Mouse (Mus musculus): ENCODE results near the gene Tll1. TPM values are rescaled to one million over a fixed set of nuclear protein-coding genes. Genes with fewer than 3 reads are reported as not detected.

The Tll1 gene
- polyA plus RNA-seq, 1 experiment from 2014 or later = 1.7 TPM

DNA sequence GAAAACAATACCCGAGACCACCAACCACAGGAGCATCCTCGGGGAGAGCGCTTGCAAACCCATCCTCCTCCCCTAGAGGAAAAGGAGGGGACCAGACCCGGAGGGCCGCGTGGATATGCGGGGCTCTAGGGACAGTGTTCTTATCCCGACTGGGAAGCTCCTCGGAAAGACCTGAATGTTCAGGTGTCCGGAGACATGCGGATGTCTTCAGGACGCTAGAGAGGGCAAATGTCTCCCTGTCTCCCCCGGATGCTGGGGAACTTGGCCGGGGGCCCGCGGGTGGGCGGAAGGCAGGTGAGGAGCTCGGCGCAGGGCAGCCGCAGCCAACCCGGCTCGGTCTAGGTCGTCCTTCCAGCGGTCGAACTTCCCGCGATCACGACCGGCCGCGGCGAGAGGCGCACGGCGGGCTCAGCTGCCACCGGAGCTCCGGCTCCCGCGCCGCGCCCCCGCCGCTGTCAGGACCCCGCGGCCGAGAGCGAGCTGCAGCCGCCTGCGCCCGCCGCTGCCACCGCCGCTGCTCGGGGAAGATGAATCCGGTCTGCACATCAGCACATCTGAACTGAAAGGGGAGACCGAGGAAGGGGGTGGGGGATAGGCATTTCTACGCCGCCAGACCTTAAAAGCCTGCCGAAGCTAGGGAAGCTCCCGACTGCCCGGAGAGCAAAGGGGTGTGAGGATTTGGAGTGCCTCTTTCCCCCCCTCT, 599 bp downstream of the Tll1 start:
- ATAC-seq (ENCODE audit: insufficient number of reproducible peaks, low FRiP score, low TSS enrichment, low read depth) (peak; percentile 36), DNase-seq (ENCODE audit: low spot score) (peak; percentile 64)
- Histone ChIP-seq H3K27ac (replicated peaks; ENCODE audit: low read depth, low read length) (no peak overlapping the region), H3K4me1 (ENCODE audit: control insufficient read depth, insufficient read depth, low read length) (peaks cover 5% of the 10 kb centered on the region), H3K4me2 (ENCODE audit: low read depth, severe bottlenecking) (peak overlapping the region; percentile 94), H3K9me3 (ENCODE audit: control insufficient read depth, low read length) (no peaks in the 10 kb centered on the region), H3K9ac (ENCODE audit: low read length) (peak overlapping the region; percentile 61), H3K4me3 (ENCODE audit: low read depth, low read length) (peak overlapping the region; percentile 57), H3K27me3 (ENCODE audit: control insufficient read depth, insufficient read depth, low read length) (peaks cover 4% of the 10 kb centered on the region; the same call in 1 of the 2 replicates), H3K36me3 (ENCODE audit: control insufficient read depth, insufficient read depth, low read length) (no peaks in the 10 kb centered on the region)
- under 1% methylated on average over 61 of the region's 61 CpGs for WGBS

DNA sequence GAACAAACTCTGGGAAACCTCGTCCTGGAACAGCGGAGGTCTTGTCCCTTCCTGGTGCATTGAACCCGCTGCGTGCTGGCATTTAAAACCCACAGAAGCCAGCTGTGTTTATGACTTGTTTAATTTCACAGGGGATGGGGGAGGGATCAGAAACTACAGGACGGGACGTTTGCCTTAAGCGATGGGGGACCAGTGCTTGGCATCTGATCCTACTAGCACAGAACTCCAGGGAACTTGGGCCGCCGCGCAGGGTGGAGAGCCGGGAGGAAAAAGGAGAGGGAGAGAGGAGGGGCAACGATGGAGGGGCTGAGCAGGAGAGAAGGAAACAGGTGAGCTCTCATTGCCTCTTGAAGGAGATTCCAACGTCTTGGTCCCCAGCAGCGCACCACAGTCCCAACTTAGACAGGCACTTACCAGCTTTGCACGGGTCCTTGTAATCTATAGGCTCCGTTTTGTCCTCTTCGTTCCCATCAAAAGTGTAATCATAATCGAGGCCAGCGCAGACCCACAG, 1.2 kb downstream of the Tll1 start:
- Histone ChIP-seq H3K27me3 (ENCODE audit: control insufficient read depth, insufficient read depth, low read length) (peaks cover 4% of the 10 kb centered on the region; the same call in 1 of the 2 replicates), H3K4me3 (ENCODE audit: low read depth, low read length) (peak overlapping the region; percentile 57), H3K4me1 (ENCODE audit: control insufficient read depth, insufficient read depth, low read length) (peaks cover 5% of the 10 kb centered on the region), H3K4me2 (ENCODE audit: low read depth, severe bottlenecking) (peak overlapping the region; percentile 94), H3K36me3 (ENCODE audit: control insufficient read depth, insufficient read depth, low read length) (no peaks in the 10 kb centered on the region), H3K9ac (ENCODE audit: low read length) (peak overlapping the region; percentile 61), H3K27ac (replicated peaks; ENCODE audit: low read depth, low read length) (no peak overlapping the region), H3K9me3 (ENCODE audit: control insufficient read depth, low read length) (no peaks in the 10 kb centered on the region)
- WGBS = under 1% methylated on average over 19 of the region's 19 CpGs
- ATAC-seq (ENCODE audit: insufficient number of reproducible peaks, low FRiP score, low TSS enrichment, low read depth) = peak; percentile 62
- peak; percentile 59 for DNase-seq (ENCODE audit: low spot score)

DNA sequence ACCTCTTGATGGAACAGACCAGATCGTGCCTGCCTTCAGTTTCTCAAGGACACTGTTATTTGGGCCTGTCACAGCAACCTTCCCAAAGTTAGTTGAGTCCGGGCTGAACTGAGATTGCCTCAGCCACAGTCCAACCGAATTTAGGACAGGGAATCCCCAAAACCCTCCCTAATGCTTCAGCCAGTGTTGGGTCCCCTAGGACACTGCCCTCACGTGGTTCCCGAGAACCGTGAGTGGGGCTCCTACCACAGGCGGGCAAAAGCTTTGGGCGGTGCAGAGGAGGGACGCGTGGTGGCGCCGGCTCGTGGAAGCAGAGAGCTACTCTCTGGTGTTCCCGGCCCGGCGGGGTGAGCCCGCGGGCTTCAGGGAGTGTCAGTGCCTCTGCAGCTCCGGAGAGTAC, 1.9 kb downstream of the Tll1 start:
- 1% methylated on average over 19 of the region's 19 CpGs for WGBS
- H3K9me3 ChIP-seq (ENCODE audit: control insufficient read depth, low read length) = no peaks in the 10 kb centered on the region
- DNase-seq (ENCODE audit: low spot score) (peak; percentile 65), ATAC-seq (ENCODE audit: insufficient number of reproducible peaks, low FRiP score, low TSS enrichment, low read depth) (peak; percentile 46; the same call in 1 of the 2 replicates)
- H3K27ac ChIP-seq (replicated peaks; ENCODE audit: low read depth, low read length) = no peak overlapping the region
- no peaks in the 10 kb centered on the region for H3K36me3 ChIP-seq (ENCODE audit: control insufficient read depth, insufficient read depth, low read length)
- peaks cover 4% of the 10 kb centered on the region; the same call in 1 of the 2 replicates for H3K27me3 ChIP-seq (ENCODE audit: control insufficient read depth, insufficient read depth, low read length)
- peaks cover 5% of the 10 kb centered on the region for H3K4me1 ChIP-seq (ENCODE audit: control insufficient read depth, insufficient read depth, low read length)
- H3K9ac ChIP-seq (ENCODE audit: low read length) = no peak overlapping the region; the same call in 1 of the 2 replicates
- H3K4me3 ChIP-seq (ENCODE audit: low read depth, low read length) = no peak overlapping the region; the same call in 1 of the 2 replicates
- H3K4me2 ChIP-seq (ENCODE audit: low read depth, severe bottlenecking) = peak overlapping the region; percentile 94

DNA sequence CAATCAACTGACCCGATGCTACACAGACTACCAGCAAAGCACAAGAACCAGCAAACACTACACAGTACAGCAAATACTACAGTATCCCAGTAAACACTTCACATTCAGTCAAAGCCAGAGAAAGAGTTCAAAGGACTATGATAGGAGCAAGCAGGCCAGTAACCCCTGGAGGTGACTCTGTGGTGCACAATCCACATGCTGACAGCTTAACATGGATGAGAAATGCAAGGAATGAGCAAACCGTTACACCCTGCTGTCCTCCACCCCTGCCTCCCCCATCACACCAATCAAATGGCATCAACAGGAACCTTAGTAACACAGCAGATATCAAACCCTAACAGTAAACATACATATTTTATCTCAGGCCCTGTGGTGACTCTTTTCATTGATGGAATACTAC, 7.7 kb downstream of the Tll1 start:
- ATAC-seq (ENCODE audit: insufficient number of reproducible peaks, low FRiP score, low TSS enrichment, low read depth) (no peak), DNase-seq (ENCODE audit: low spot score) (no peak)
- H3K4me3 ChIP-seq (ENCODE audit: low read depth, low read length) = no peak overlapping the region
- H3K36me3 ChIP-seq (ENCODE audit: control insufficient read depth, insufficient read depth, low read length) = no peaks in the 10 kb centered on the region
- no peak overlapping the region for H3K4me2 ChIP-seq (ENCODE audit: low read depth, severe bottlenecking)
- no peak overlapping the region for H3K9ac ChIP-seq (ENCODE audit: low read length)
- WGBS = 75% methylated on average over 2 of the region's 2 CpGs
- H3K27ac ChIP-seq (replicated peaks; ENCODE audit: low read depth, low read length) = no peak overlapping the region
- H3K9me3 ChIP-seq (ENCODE audit: control insufficient read depth, low read length) = no peaks in the 10 kb centered on the region
- H3K27me3 ChIP-seq (ENCODE audit: control insufficient read depth, insufficient read depth, low read length) = no peaks in the 10 kb centered on the region
- no peaks in the 10 kb centered on the region for H3K4me1 ChIP-seq (ENCODE audit: control insufficient read depth, insufficient read depth, low read length)

DNA sequence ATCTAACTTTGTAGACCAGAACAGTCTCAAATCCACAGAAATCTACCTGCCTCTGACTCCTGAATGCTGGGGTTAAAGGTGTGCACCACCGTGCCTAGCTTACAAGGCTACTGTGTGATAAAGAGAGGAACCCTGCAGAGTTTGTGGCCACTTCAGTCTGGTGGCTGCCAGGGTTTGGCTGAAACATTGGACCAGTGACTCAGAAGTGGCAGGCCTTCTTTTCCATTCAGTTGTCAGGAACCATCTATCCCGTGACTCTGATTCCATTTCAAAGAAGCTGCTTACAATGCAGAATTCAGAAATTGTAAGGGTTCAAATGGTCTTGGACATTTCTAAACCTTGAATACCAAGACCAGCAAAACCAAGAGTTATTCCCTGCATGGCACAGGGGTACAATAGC, 12.7 kb downstream of the Tll1 start:
- Histone ChIP-seq H3K9ac (ENCODE audit: low read length) (no peak overlapping the region), H3K27me3 (ENCODE audit: control insufficient read depth, insufficient read depth, low read length) (no peaks in the 10 kb centered on the region), H3K9me3 (ENCODE audit: control insufficient read depth, low read length) (no peaks in the 10 kb centered on the region), H3K36me3 (ENCODE audit: control insufficient read depth, insufficient read depth, low read length) (no peaks in the 10 kb centered on the region), H3K4me1 (ENCODE audit: control insufficient read depth, insufficient read depth, low read length) (no peaks in the 10 kb centered on the region), H3K4me2 (ENCODE audit: low read depth, severe bottlenecking) (no peak overlapping the region), H3K27ac (replicated peaks; ENCODE audit: low read depth, low read length) (no peak overlapping the region), H3K4me3 (ENCODE audit: low read depth, low read length) (no peak overlapping the region)
- WGBS = 68% methylated on average over 2 of the region's 2 CpGs
- ATAC-seq (ENCODE audit: insufficient number of reproducible peaks, low FRiP score, low TSS enrichment, low read depth) = no peak
- DNase-seq (ENCODE audit: low spot score) = no peak

DNA sequence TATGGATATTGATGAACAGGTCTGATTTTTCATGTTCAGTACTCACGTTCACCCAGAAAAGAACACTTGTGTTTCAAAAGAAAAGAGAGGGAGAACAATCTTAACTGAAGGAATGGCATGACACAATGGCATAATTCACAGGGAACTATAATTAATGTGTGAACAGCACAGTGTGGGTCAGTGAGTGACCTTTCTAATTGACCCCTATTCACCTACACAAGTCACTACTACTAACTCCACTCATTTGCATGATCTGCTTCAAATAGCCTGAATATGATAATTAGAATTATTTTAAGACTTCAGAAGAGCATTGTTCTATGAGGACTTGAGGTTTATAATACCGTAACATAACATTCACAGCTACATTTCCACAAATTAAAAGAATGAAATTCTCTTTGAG, 18.2 kb downstream of the Tll1 start:
- Histone ChIP-seq H3K9ac (ENCODE audit: low read length) (no peak overlapping the region), H3K4me2 (ENCODE audit: low read depth, severe bottlenecking) (no peak overlapping the region), H3K27me3 (ENCODE audit: control insufficient read depth, insufficient read depth, low read length) (no peaks in the 10 kb centered on the region), H3K4me1 (ENCODE audit: control insufficient read depth, insufficient read depth, low read length) (no peaks in the 10 kb centered on the region), H3K4me3 (ENCODE audit: low read depth, low read length) (no peak overlapping the region), H3K27ac (replicated peaks; ENCODE audit: low read depth, low read length) (no peak overlapping the region), H3K9me3 (ENCODE audit: control insufficient read depth, low read length) (no peaks in the 10 kb centered on the region), H3K36me3 (ENCODE audit: control insufficient read depth, insufficient read depth, low read length) (no peaks in the 10 kb centered on the region)
- 81% methylated on average over 2 of the region's 2 CpGs for WGBS
- ATAC-seq (ENCODE audit: insufficient number of reproducible peaks, low FRiP score, low TSS enrichment, low read depth) (no peak), DNase-seq (ENCODE audit: low spot score) (no peak)

DNA sequence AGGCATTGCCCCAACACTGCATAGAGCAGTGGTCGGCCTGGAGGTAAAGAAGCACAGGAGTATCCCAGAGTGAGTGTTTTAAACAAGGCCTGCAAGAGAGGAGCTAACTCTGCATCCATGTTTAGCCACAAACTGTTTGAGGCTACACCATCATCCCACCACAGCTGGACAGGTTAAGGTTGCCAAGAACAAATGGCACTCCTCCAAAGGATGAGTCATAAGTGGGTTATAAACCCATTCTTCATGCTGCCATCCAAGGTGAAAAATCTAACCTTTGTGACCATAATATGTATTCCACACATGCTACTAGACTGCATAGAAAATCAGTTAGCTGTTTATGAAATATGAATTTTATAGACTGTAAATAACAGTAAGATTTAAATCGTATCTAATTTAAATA, 29.1 kb downstream of the Tll1 start:
- Histone ChIP-seq H3K4me3 (ENCODE audit: low read depth, low read length) (no peak overlapping the region), H3K4me2 (ENCODE audit: low read depth, severe bottlenecking) (no peak overlapping the region), H3K27me3 (ENCODE audit: control insufficient read depth, insufficient read depth, low read length) (no peaks in the 10 kb centered on the region), H3K27ac (replicated peaks; ENCODE audit: low read depth, low read length) (no peak overlapping the region), H3K36me3 (ENCODE audit: control insufficient read depth, insufficient read depth, low read length) (no peaks in the 10 kb centered on the region), H3K9ac (ENCODE audit: low read length) (no peak overlapping the region), H3K4me1 (ENCODE audit: control insufficient read depth, insufficient read depth, low read length) (no peaks in the 10 kb centered on the region), H3K9me3 (ENCODE audit: control insufficient read depth, low read length) (no peaks in the 10 kb centered on the region)
- WGBS = 89% methylated on average over 2 of the region's 2 CpGs
- ATAC-seq (ENCODE audit: insufficient number of reproducible peaks, low FRiP score, low TSS enrichment, low read depth) (no peak), DNase-seq (ENCODE audit: low spot score) (no peak)

DNA sequence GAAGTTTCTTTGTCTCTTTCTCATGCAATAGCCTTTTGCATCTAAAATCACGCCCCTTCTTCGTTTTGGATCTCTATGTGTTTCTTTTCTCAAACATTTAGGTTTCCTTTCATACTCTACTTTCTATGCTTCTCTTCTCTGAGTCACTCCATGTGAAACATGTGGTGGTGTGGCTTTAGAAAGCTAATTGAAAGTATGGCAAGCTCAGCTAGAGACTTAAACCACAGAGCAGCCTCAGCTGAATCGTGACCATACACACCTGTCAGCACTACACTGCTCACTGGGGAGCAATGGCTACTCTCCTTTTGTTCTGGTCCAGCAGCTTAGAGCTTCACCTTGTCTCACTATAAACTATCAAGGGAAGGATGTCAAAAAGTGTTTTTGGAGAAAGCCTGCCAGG, 31.2 kb downstream of the Tll1 start:
- 82% methylated on average over 3 of the region's 3 CpGs for WGBS
- H3K9ac ChIP-seq (ENCODE audit: low read length) = no peak overlapping the region
- no peak for DNase-seq (ENCODE audit: low spot score)

More for the DNA sequence above, 31.2 kb downstream of the Tll1 start:
- Histone ChIP-seq H3K4me3 (ENCODE audit: low read depth, low read length) (no peak overlapping the region), H3K9me3 (ENCODE audit: control insufficient read depth, low read length) (no peaks in the 10 kb centered on the region), H3K27me3 (ENCODE audit: control insufficient read depth, insufficient read depth, low read length) (no peaks in the 10 kb centered on the region), H3K4me1 (ENCODE audit: control insufficient read depth, insufficient read depth, low read length) (no peaks in the 10 kb centered on the region), H3K27ac (replicated peaks; ENCODE audit: low read depth, low read length) (no peak overlapping the region), H3K36me3 (ENCODE audit: control insufficient read depth, insufficient read depth, low read length) (no peaks in the 10 kb centered on the region), H3K4me2 (ENCODE audit: low read depth, severe bottlenecking) (no peak overlapping the region)
- ATAC-seq (ENCODE audit: insufficient number of reproducible peaks, low FRiP score, low TSS enrichment, low read depth) = no peak

All from limb, embryonic 11.5 days (tissue).